Mouse (Mus musculus): ENCODE results near the gene Tmem63a. TPM values are rescaled to one million over a fixed set of nuclear protein-coding genes. Genes with fewer than 3 reads are reported as not detected.
"Not testable (repeated sequence)": the region's sequence is repeated elsewhere in the genome, so short reads cannot be mapped to it uniquely, and the experiment has no call there.

Gene Tmem63a
- polyA plus RNA-seq (2015; fragmentation: Nextera tagmentation; extraction: Ambion mirVana) = 22.7 and 25.1 TPM in 2 replicates

DNA sequence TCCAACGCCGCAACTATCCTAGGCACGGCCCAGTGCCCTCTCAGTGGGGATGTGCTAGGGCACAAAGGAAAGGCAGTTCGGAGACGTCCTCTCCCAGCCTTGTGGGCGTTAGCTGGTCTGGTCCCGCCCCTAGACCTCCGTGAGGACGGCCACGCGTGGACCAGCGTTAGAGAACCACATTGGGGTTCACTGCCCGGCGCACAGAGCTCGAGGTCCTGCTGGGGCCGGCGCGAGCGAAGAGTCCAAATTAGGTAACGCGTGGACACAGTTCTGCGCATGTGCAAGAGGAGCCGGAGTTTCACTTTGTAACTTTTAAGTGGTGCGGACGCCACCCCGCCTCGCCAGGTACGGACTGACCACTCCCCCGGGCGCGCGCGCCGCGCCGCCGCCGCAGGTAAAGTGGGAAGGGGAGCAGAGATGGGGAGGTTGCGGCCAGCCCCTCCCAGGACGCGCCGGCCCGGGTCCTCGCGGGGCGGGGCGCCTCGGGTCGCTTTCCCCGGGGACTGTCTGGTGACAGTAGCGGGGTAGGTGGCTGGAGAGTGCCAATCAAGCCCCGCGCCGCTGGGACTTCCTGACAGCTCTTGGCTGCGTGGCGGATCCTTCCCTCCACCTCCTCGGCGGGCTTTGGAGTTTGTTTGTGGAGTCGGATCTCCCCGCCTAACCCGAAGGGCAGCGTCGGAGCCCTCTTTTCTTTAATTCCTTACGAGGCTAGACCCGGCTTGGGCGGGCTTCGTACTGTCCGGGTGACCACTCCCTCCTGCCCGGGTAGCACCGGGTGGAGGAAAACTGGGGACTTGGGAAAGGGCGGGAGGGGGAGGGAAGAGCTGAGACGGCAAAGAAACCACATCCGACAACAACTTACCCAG, at the start of gene Tmem63a:
Gene Tmem63a (plus strand): TSS at position 179 of the 866 bp plus-strand sequence.
- DNase-seq (ENCODE audit: low spot score) (peak; percentile 95), ATAC-seq (peak; percentile 80)
- peak within 1 kb of the TSS; percentile 92 for H3K4me3 ChIP-seq (ENCODE audit: low read depth, low read length)
- peak within 1 kb of the TSS; percentile 92 for H3K27ac ChIP-seq (ENCODE audit: low read length)
- no peaks in the 10 kb centered on the region for H3K36me3 ChIP-seq (ENCODE audit: insufficient read depth, low read length)
- H3K4me1 ChIP-seq (ENCODE audit: insufficient read depth, low read depth, low read length) = peaks cover 21% of the 10 kb centered on the region
- TF ChIP-seq EP300 (IDR thresholded peaks at IDR 0.05) (no peak), CTCF (IDR thresholded peaks at IDR 0.05) (no peak)
- H3K9ac ChIP-seq (replicated peaks; ENCODE audit: low read depth) = peak within 1 kb of the TSS; percentile 73
- peak within 1 kb of the TSS; percentile 78 for H3K4me2 ChIP-seq (replicated peaks; ENCODE audit: low read depth, low read length)
- H3K9me3 ChIP-seq (ENCODE audit: low read length) = no peaks in the 10 kb centered on the region
- H3K27me3 ChIP-seq (replicated peaks; ENCODE audit: insufficient read depth, low read length) = no peaks in the 10 kb centered on the region
- under 1% methylated on average over 62 of the region's 73 CpGs for WGBS

DNA sequence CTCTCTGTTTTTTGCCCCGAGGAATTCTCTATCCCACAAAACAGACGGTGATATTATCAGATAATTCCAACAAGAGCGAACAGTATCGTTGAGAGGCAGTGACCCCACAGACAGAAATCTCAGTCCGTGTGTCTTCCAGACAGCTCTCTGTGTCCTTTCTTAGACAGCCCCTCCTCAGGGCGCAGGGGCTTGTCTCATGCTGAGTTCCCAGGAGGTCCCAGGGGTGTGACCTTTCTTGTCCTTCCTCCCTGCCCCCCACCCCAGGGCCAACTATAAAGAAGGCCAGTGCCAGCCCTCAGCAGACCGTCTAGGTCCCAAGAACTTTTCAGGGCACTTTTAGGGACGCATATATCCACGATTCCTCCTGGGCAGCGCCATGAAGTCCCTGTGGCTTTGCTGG, 49.3 kb upstream of the Tmem63a start, which contains the start of gene Lefty2:
Gene Lefty2 (plus strand): TSS at position 301 of the 400 bp plus-strand sequence.
- Histone ChIP-seq H3K36me3 (ENCODE audit: insufficient read depth, low read length) (no peaks in the 10 kb centered on the region), H3K9ac (replicated peaks; ENCODE audit: low read depth) (no peak within 1 kb of the TSS), H3K9me3 (ENCODE audit: low read length) (no peaks in the 10 kb centered on the region), H3K4me3 (ENCODE audit: low read depth, low read length) (no peak within 1 kb of the TSS), H3K4me1 (ENCODE audit: insufficient read depth, low read depth, low read length) (peaks cover 5% of the 10 kb centered on the region; the same call in 1 of the 2 replicates), H3K27me3 (replicated peaks; ENCODE audit: insufficient read depth, low read length) (peaks cover 13% of the 10 kb centered on the region; the same call in 1 of the 2 replicates), H3K27ac (ENCODE audit: low read length) (no peak within 1 kb of the TSS), H3K4me2 (replicated peaks; ENCODE audit: low read depth, low read length) (no peak within 1 kb of the TSS)
- no peak for ATAC-seq
- no peak for DNase-seq (ENCODE audit: low spot score)
- 63% methylated on average over 10 of the region's 10 CpGs for WGBS
- TF ChIP-seq EP300 (IDR thresholded peaks at IDR 0.05) = no peak
- no peak for TF ChIP-seq CTCF (IDR thresholded peaks at IDR 0.05)

DNA sequence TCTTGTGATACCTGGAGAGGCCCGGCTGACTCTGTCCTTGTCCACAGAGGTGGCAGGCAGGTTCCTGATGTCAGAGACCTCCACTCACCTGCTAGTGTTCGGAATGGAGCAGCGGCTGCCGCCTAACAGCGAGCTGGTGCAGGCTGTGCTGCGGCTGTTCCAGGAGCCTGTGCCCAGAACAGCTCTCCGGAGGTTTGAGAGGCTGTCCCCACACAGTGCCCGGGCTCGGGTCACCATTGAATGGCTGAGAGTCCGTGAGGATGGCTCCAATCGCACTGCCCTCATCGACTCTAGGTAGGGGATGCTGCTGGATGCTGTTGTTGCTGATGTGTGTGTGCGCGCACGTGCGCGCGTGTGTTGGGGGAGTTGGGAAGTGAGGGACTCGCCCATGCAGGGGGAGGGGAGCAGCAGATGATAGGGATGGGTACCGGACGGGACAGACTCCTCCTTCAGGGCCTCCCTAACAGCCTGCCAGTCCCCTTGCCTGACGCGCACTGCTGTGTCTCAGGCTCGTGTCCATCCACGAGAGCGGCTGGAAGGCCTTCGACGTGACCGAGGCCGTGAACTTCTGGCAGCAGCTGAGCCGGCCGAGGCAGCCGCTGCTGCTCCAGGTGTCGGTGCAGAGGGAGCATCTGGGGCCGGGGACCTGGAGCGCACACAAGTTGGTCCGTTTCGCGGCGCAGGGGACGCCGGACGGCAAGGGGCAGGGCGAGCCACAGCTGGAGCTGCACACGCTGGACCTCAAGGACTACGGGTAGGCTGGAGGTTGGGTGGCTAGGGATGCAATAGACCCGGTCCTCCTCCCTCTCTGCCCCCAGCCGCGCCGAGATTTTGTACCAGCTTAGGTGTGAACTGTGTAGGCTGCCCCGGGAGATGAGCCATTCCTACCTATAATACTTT, 47.8 kb upstream of the Tmem63a start:
- ATAC-seq = peak; percentile 17
- H3K4me3 ChIP-seq (ENCODE audit: low read depth, low read length); H3K4me1 ChIP-seq (ENCODE audit: insufficient read depth, low read depth, low read length); H3K9ac ChIP-seq (replicated peaks; ENCODE audit: low read depth); H3K9me3 ChIP-seq (ENCODE audit: low read length); H3K4me2 ChIP-seq (replicated peaks; ENCODE audit: low read depth, low read length); H3K36me3 ChIP-seq (ENCODE audit: insufficient read depth, low read length); DNase-seq (ENCODE audit: low spot score); H3K27ac ChIP-seq (ENCODE audit: low read length): not testable (repeated sequence)
- WGBS = 5% methylated on average over 37 of the region's 51 CpGs
- H3K27me3 ChIP-seq (replicated peaks; ENCODE audit: insufficient read depth, low read length) = peaks cover 13% of the 10 kb centered on the region; the same call in 1 of the 2 replicates

DNA sequence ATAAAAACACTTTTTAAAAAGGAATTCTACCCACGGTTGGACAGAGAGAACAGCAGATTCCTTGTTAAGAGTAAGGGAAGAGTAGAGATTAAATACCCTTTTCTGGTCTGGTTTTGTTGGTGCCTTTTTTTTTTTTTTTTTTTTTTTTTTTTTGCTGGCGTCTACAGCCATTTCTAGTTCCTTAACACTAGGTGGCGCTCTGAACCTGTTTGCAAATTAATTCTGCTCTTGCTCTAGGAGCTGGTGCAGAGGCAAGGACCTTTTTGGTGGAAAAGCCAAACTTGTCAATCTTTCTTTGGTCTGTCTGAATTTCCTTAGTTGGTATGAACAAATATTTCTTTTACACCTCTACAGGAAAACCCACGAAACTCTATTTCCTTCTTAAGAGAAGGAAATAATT, 41.0 kb upstream of the Tmem63a start:
- Histone ChIP-seq H3K9ac (replicated peaks; ENCODE audit: low read depth) (no peak overlapping the region), H3K27me3 (replicated peaks; ENCODE audit: insufficient read depth, low read length) (no peaks in the 10 kb centered on the region), H3K4me2 (replicated peaks; ENCODE audit: low read depth, low read length) (no peak overlapping the region), H3K4me3 (ENCODE audit: low read depth, low read length) (no peak overlapping the region), H3K9me3 (ENCODE audit: low read length) (no peaks in the 10 kb centered on the region), H3K4me1 (ENCODE audit: insufficient read depth, low read depth, low read length) (0 out of 2 replicates have a peak, but pooled peaks cover 3% of the 10 kb centered on the region), H3K27ac (ENCODE audit: low read length) (no peak overlapping the region), H3K36me3 (ENCODE audit: insufficient read depth, low read length) (no peaks in the 10 kb centered on the region)
- WGBS = 1% methylated on average over 4 of the region's 4 CpGs
- peak; percentile 22; the same call in 1 of the 2 replicates for TF ChIP-seq EP300 (IDR thresholded peaks at IDR 0.05)
- peak; percentile 78 for TF ChIP-seq CTCF (IDR thresholded peaks at IDR 0.05)
- DNase-seq (ENCODE audit: low spot score) = peak; percentile 89
- no peak for ATAC-seq

DNA sequence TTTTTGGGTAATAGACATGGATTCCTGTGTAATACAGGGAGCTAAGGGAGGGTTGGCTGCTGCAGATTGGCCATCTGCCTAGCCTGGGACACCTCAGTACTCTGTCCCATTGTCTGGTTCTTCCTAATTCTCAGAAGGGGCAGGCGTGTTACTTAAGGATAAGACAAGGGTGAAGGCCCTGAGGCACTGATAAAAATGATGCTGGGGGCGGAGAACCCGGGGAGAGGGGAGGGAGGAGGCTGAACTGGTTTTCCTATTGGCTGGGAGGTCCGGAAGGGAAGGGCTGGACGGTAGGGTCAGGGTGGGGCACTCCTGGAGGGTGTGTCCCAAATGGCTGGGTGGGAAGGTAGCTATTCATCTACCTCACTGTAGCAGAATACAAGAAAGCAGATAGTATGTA, 39.2 kb upstream of the Tmem63a start:
- no peak overlapping the region for H3K4me2 ChIP-seq (replicated peaks; ENCODE audit: low read depth, low read length)
- H3K36me3 ChIP-seq (ENCODE audit: insufficient read depth, low read length) = 0 out of 2 replicates have a peak, but pooled peaks cover 7% of the 10 kb centered on the region
- no peaks in the 10 kb centered on the region for H3K9me3 ChIP-seq (ENCODE audit: low read length)
- DNase-seq (ENCODE audit: low spot score) (no peak), ATAC-seq (no peak)
- WGBS = 22% methylated on average over 5 of the region's 5 CpGs
- H3K4me3 ChIP-seq (ENCODE audit: low read depth, low read length) = no peak overlapping the region
- 0 out of 2 replicates have a peak, but pooled peaks cover 3% of the 10 kb centered on the region for H3K4me1 ChIP-seq (ENCODE audit: insufficient read depth, low read depth, low read length)
- H3K27ac ChIP-seq (ENCODE audit: low read length) = no peak overlapping the region
- no peak for TF ChIP-seq CTCF (IDR thresholded peaks at IDR 0.05)
- TF ChIP-seq EP300 (IDR thresholded peaks at IDR 0.05) = no peak
- no peaks in the 10 kb centered on the region for H3K27me3 ChIP-seq (replicated peaks; ENCODE audit: insufficient read depth, low read length)
- no peak overlapping the region for H3K9ac ChIP-seq (replicated peaks; ENCODE audit: low read depth)
